Mouse (Mus musculus) limb, embryonic 13.5 days (tissue): ENCODE measurements around the gene Afm. TPM values are rescaled to one million over a fixed set of nuclear protein-coding genes. Genes with fewer than 3 reads are reported as not detected.

ENCODE experiments used
- ATAC-seq: fragments of 200-750 bp; cut with Nextera tagmentation; 2 replicates; pipeline ENCODE4 v1.8.0; 2017; ENCODE audit warnings: low read depth, moderate number of reproducible peaks, moderate TSS enrichment; ENCODE audit not compliant: low FRiP score
- H3K27ac ChIP-seq: fragments of 300-500 bp; sonication (generic); 2 replicates; pipeline ENCODE4 v1.5.1; 2015; ENCODE audit warnings: inconsistent platforms, mild to moderate bottlenecking, moderate library complexity
- H3K27me3 ChIP-seq: fragments of 300-500 bp; sonication (generic); 2 replicates; pipeline ENCODE4 v1.6.1; 2015; ENCODE audit warnings: mild to moderate bottlenecking, inconsistent platforms
- H3K36me3 ChIP-seq: fragments of 300-500 bp; sonication (generic); 2 replicates; pipeline ENCODE4 v1.6.1; 2015; ENCODE audit warnings: inconsistent platforms, mild to moderate bottlenecking, moderate library complexity
- H3K4me1 ChIP-seq: fragments of 300-500 bp; sonication (generic); 2 replicates; pipeline ENCODE4 v1.6.1; 2015; ENCODE audit warnings: inconsistent platforms
- H3K4me2 ChIP-seq: fragments of 300-500 bp; sonication (generic); replicated peaks from 2 replicates; pipeline ENCODE4 v1.6.1; 2015; ENCODE audit warnings: inconsistent platforms, mild to moderate bottlenecking, moderate library complexity
- H3K4me3 ChIP-seq: fragments of 300-500 bp; sonication (generic); 2 replicates; pipeline ENCODE4 v1.5.1; 2015; ENCODE audit warnings: moderate library complexity, mild to moderate bottlenecking, inconsistent platforms
- H3K9ac ChIP-seq: fragments of 300-500 bp; sonication (generic); 2 replicates; pipeline ENCODE4 v1.6.1; 2015; ENCODE audit warnings: mild to moderate bottlenecking, inconsistent platforms
- H3K9me3 ChIP-seq: fragments of 300-500 bp; sonication (generic); 2 replicates; pipeline ENCODE4 v1.6.1; 2016; ENCODE audit warnings: inconsistent platforms
- WGBS: fragments of 180-500 bp; shearing (Covaris S2); methylation state at CpG from one replicate; pipeline ENCODE4 v1.1.7; 2015; 5-methylcytosine and 5-hydroxymethylcytosine counted together
- polyA plus RNA-seq: library from polyadenylated mRNA; unstranded; fragments of >200 nt; fragmentation: Nextera tagmentation; extraction: Ambion mirVana; gene quantifications from 2 replicates; pipeline ENCODE4 v1.2.1, GENCODE M21; 2015

Gene Afm
- polyA plus RNA-seq, 1 experiment from 2014 or later = not detected

GRCm38 (mm10) chr5:90499509-90499908 is 19.2 kb upstream of the Afm start:
- H3K4me3 ChIP-seq = no peak overlapping the region
- no peaks in the 10 kb centered on the region for H3K36me3 ChIP-seq
- H3K27me3 ChIP-seq = no peaks in the 10 kb centered on the region
- no peak for ATAC-seq
- no peaks in the 10 kb centered on the region for H3K4me1 ChIP-seq
- no peak overlapping the region for H3K9ac ChIP-seq
- no peak overlapping the region for H3K4me2 ChIP-seq
- H3K27ac ChIP-seq = no peak overlapping the region
- no peaks in the 10 kb centered on the region for H3K9me3 ChIP-seq
- WGBS = 80% methylated on average over 7 of the region's 7 CpGs

GRCm38 (mm10) chr5:90500714-90501113 is 18.0 kb upstream of the Afm start:
- Histone ChIP-seq H3K4me2 (no peak overlapping the region), H3K27me3 (no peaks in the 10 kb centered on the region), H3K27ac (no peak overlapping the region), H3K4me3 (no peak overlapping the region), H3K9ac (no peak overlapping the region), H3K36me3 (no peaks in the 10 kb centered on the region), H3K4me1 (no peaks in the 10 kb centered on the region), H3K9me3 (no peaks in the 10 kb centered on the region)
- no peak for ATAC-seq
- WGBS = 7% methylated on average over 6 of the region's 6 CpGs

DNA sequence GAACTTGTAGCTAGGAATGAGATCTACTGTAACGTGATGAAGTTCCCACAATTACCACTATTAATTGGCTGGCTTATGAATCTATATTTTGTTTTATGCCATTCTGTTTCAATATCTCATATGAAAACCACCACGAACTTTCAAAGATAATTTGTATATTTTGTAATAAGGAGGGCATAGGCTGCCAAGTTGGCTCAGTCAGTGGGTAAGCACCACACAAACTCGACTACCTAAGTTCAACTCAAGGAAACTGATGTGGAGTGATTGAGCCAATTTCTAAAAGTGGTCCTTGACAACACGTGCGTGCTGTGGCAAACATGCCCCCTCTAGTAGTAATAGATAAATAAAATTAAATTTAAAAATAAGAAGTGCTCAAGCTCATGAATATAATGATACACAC is 17.0 kb upstream of the Afm start:
- Histone ChIP-seq H3K4me1 (no peaks in the 10 kb centered on the region), H3K27me3 (no peaks in the 10 kb centered on the region), H3K9me3 (no peaks in the 10 kb centered on the region), H3K36me3 (no peaks in the 10 kb centered on the region), H3K27ac (no peak overlapping the region), H3K4me2 (no peak overlapping the region), H3K9ac (no peak overlapping the region), H3K4me3 (no peak overlapping the region)
- ATAC-seq = no peak
- 85% methylated on average over 5 of the region's 5 CpGs for WGBS

- H3K27ac ChIP-seq = no peak overlapping the region
- no peak for ATAC-seq
- no peaks in the 10 kb centered on the region for H3K36me3 ChIP-seq
- H3K9me3 ChIP-seq = no peaks in the 10 kb centered on the region
- H3K4me3 ChIP-seq = no peak overlapping the region
- WGBS = 80% methylated on average over 11 of the region's 11 CpGs
- no peaks in the 10 kb centered on the region for H3K27me3 ChIP-seq
- no peaks in the 10 kb centered on the region for H3K4me1 ChIP-seq
- no peak overlapping the region for H3K4me2 ChIP-seq
- H3K9ac ChIP-seq = no peak overlapping the region
Measured at GRCm38 (mm10) chr5:90504742-90505141, 14.0 kb upstream of the Afm start.

DNA sequence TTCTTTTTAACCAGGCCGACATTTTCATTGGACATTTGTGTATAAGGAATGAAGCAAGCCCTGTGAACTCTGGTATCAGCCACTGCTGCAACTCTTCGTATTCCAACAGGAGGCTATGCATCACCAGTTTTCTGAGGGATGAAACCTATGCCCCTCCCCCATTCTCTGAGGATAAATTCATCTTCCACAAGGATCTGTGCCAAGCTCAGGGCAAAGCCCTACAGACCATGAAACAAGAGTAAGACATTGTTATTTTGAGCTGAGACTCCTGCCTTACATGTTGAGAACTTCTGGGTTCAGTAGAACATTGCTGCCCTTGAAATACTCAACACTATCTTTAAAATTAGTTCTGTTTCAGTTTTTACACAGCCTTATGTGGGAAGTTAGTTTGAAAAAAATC is 12.2 kb upstream of the Afm start:
- H3K4me3 ChIP-seq = no peak overlapping the region
- no peaks in the 10 kb centered on the region for H3K27me3 ChIP-seq
- H3K4me1 ChIP-seq = no peaks in the 10 kb centered on the region
- H3K9me3 ChIP-seq = no peaks in the 10 kb centered on the region
- H3K36me3 ChIP-seq = no peaks in the 10 kb centered on the region
- no peak overlapping the region for H3K27ac ChIP-seq
- WGBS = 84% methylated on average over 2 of the region's 2 CpGs
- no peak overlapping the region for H3K9ac ChIP-seq
- no peak for ATAC-seq
- no peak overlapping the region for H3K4me2 ChIP-seq

DNA sequence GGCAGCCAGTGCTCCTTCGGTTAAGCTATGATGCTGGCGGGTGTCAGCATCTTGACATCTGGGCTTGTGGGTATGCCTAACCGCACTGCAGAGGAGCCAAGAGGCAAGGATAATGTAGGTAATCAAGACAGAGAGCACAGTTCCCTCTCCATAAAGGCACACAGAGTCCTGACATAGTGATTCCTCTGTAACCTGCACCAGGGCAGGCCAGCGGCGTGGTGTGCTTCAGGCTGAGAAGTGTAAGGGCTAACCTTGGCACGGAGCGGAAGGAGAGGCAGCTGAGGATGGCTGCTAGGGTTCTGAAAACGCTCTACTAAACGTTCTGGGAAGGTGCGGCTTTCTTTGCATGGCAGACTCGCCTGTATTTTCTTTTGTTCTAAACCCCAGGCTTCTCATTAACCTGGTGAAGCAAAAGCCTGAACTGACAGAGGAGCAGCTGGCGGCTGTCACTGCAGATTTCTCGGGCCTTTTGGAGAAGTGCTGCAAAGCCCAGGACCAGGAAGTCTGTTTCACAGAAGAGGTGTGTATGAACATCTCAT is 11.3 kb upstream of the Afm start:
- 68% methylated on average over 13 of the region's 13 CpGs for WGBS
- H3K36me3 ChIP-seq = no peaks in the 10 kb centered on the region
- H3K4me2 ChIP-seq = no peak overlapping the region
- no peak overlapping the region for H3K4me3 ChIP-seq
- no peak overlapping the region for H3K9ac ChIP-seq
- H3K27me3 ChIP-seq = no peaks in the 10 kb centered on the region
- no peaks in the 10 kb centered on the region for H3K9me3 ChIP-seq
- ATAC-seq = no peak
- no peak overlapping the region for H3K27ac ChIP-seq
- H3K4me1 ChIP-seq = no peaks in the 10 kb centered on the region

- WGBS = 84% methylated on average over 5 of the region's 5 CpGs
- H3K36me3 ChIP-seq = no peaks in the 10 kb centered on the region
- H3K9me3 ChIP-seq = no peaks in the 10 kb centered on the region
- H3K9ac ChIP-seq = no peak overlapping the region
- H3K4me3 ChIP-seq = no peak overlapping the region
- H3K27me3 ChIP-seq = no peaks in the 10 kb centered on the region
- no peaks in the 10 kb centered on the region for H3K4me1 ChIP-seq
- no peak overlapping the region for H3K4me2 ChIP-seq
- no peak overlapping the region for H3K27ac ChIP-seq
- ATAC-seq = no peak
Measured at GRCm38 (mm10) chr5:90509828-90510592, 8.7 kb upstream of the Afm start.

- H3K27ac ChIP-seq = no peak overlapping the region
- H3K4me1 ChIP-seq = no peaks in the 10 kb centered on the region
- H3K9ac ChIP-seq = no peak overlapping the region
- no peaks in the 10 kb centered on the region for H3K9me3 ChIP-seq
- no peaks in the 10 kb centered on the region for H3K27me3 ChIP-seq
- H3K4me2 ChIP-seq = no peak overlapping the region
- WGBS = 74% methylated on average over 6 of the region's 6 CpGs
- no peak overlapping the region for H3K4me3 ChIP-seq
- ATAC-seq = no peak
- no peaks in the 10 kb centered on the region for H3K36me3 ChIP-seq
Measured at GRCm38 (mm10) chr5:90512288-90512955, 6.3 kb upstream of the Afm start.

GRCm38 (mm10) chr5:90515561-90515960 is 3.2 kb upstream of the Afm start:
- Histone ChIP-seq H3K27ac (no peak overlapping the region), H3K9ac (no peak overlapping the region), H3K4me3 (no peak overlapping the region), H3K36me3 (no peaks in the 10 kb centered on the region), H3K4me1 (no peaks in the 10 kb centered on the region), H3K4me2 (no peak overlapping the region), H3K9me3 (no peaks in the 10 kb centered on the region), H3K27me3 (no peaks in the 10 kb centered on the region)
- WGBS = 90% methylated on average over 6 of the region's 6 CpGs
- ATAC-seq = no peak

- no peaks in the 10 kb centered on the region for H3K27me3 ChIP-seq
- no peak overlapping the region for H3K4me3 ChIP-seq
- H3K4me2 ChIP-seq = no peak overlapping the region
- H3K9me3 ChIP-seq = no peaks in the 10 kb centered on the region
- 87% methylated on average over 8 of the region's 8 CpGs for WGBS
- no peak overlapping the region for H3K27ac ChIP-seq
- no peak for ATAC-seq
- no peaks in the 10 kb centered on the region for H3K36me3 ChIP-seq
- H3K4me1 ChIP-seq = no peaks in the 10 kb centered on the region
- no peak overlapping the region for H3K9ac ChIP-seq
Measured at GRCm38 (mm10) chr5:90551191-90551590, 32.5 kb downstream of the Afm start.

DNA sequence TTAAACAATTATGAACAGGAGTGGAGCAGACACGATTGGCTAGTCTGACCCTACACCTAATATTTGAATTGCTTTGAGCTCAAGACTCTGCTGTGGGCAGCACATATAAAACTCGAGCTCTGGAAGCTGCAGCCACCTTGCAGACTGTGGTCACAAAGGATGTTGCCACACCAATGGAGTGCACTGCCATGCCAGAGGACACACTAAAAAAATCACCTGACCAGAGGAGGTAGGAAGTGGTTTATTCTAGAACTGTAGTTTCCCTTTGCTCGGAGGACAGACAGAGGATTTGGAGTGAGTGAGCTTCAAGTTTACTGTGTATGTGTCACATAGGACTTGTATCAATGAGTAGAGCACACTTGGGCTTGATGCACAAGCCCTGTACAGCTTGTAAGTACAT is 37.3 kb downstream of the Afm start:
- no peak overlapping the region for H3K27ac ChIP-seq
- H3K4me2 ChIP-seq = no peak overlapping the region
- H3K4me1 ChIP-seq = no peaks in the 10 kb centered on the region
- no peaks in the 10 kb centered on the region for H3K36me3 ChIP-seq
- H3K4me3 ChIP-seq = no peak overlapping the region
- ATAC-seq = no peak
- WGBS = 77% methylated on average over 3 of the region's 3 CpGs
- H3K27me3 ChIP-seq = no peaks in the 10 kb centered on the region
- no peaks in the 10 kb centered on the region for H3K9me3 ChIP-seq
- H3K9ac ChIP-seq = no peak overlapping the region

- H3K4me1 ChIP-seq = no peaks in the 10 kb centered on the region
- no peak within 1 kb of the TSS for H3K9ac ChIP-seq
- no peaks in the 10 kb centered on the region for H3K36me3 ChIP-seq
- H3K4me2 ChIP-seq = no peak within 1 kb of the TSS
- ATAC-seq = no peak
- H3K27me3 ChIP-seq = no peaks in the 10 kb centered on the region
- no peak within 1 kb of the TSS for H3K27ac ChIP-seq
- WGBS = 88% methylated on average over 6 of the region's 6 CpGs
- H3K4me3 ChIP-seq = no peak within 1 kb of the TSS
- H3K9me3 ChIP-seq = no peaks in the 10 kb centered on the region
Measured at GRCm38 (mm10) chr5:90560743-90561142, 42.0 kb downstream of the Afm start, which contains the start of gene 5830473C10Rik. Gene 5830473C10Rik, plus strand, starts transcription at chr5:90561107.
